ENCODE assay signal across 20 mouse cellular contexts in genomic region chr9:13973600-13973999, GRCm38 (mm10).
A peak's percentile ranks its signal among the peaks of the same experiment; 100 is the strongest.
DNase-seq lines count a peak whose midpoint lies in the region; ATAC-seq lines count a peak whose summit lies in the region.
"Had no signal": no experiment of that assay in that cellular context is flagged by ENCODE, and none has a peak within 500 bp of the region (broad histone marks: within the 10 kb centered on the region; RNA-seq: fewer than 3 reads in every experiment).

No protein-coding gene starts in this region.

- H3K4me1 ChIP-seq in heart, embryonic 10.5 days, result no peaks in the 10 kb centered on the region
- H3K4me1 ChIP-seq: hindbrain, embryonic 12.5 days had no signal

- no peaks in the 10 kb centered on the region for H3K9me3 ChIP-seq in heart, embryonic 10.5 days
- H3K9me3 ChIP-seq: embryonic facial prominence, embryonic 13.5 days; G1E; hindbrain, embryonic 12.5 days had no signal

- no peaks in the 10 kb centered on the region for H3K36me3 ChIP-seq in heart, embryonic 10.5 days
- H3K36me3 ChIP-seq: embryonic facial prominence, embryonic 13.5 days; G1E; hindbrain, embryonic 12.5 days had no signal

- no peaks in the 10 kb centered on the region for H3K27me3 ChIP-seq in heart, embryonic 10.5 days (ENCODE audit: insufficient read depth, poor library complexity, severe bottlenecking)
- H3K27me3 ChIP-seq: embryonic facial prominence, embryonic 13.5 days; hindbrain, embryonic 12.5 days had no signal

- peak; percentile 51 for DNase-seq in heart, adult 11 months
- DNase-seq in heart, embryonic 10.5 days (ENCODE audit: low spot score), result no peak
- DNase-seq in 416B (ENCODE audit: low read depth), result peak; percentile 4
- peak; percentile 24 for DNase-seq in T-cell, adult 2 months (ENCODE audit: low spot score)
- DNase-seq in thymus, postnatal 36 days, result peak; percentile 10 to 24
- DNase-seq: adrenal gland, postnatal 14 days; cerebellum, adult 18-20 months; cerebellum, adult 9-11 months; cerebellum, postnatal 36 days; gastrocnemius, adult 2 months; gastrocnemius, postnatal 25 days; heart, postnatal 10 days; heart, postnatal 4 days had no signal

- 59% methylated on average over 4 of the region's 4 CpGs for WGBS in heart, embryonic 10.5 days

- no peak for ATAC-seq in megakaryocyte progenitor cell, adult 5-6 weeks (replicated peaks; ENCODE audit: poor library complexity)
- no peak for ATAC-seq in inflammation-experienced regulatory T-cells, adult 6 months
- ATAC-seq: forebrain, embryonic 14.5 days; hindbrain, embryonic 16.5 days had no signal

- H3K27ac ChIP-seq in heart, embryonic 10.5 days, result no peak overlapping the region
- H3K27ac ChIP-seq: embryonic facial prominence, embryonic 13.5 days; gastrocnemius, adult 2 months; hindbrain, embryonic 12.5 days had no signal

- H3K4me3 ChIP-seq in heart, embryonic 10.5 days, result no peak overlapping the region
- H3K4me3 ChIP-seq: embryonic facial prominence, embryonic 13.5 days; gastrocnemius, adult 2 months; hindbrain, embryonic 12.5 days had no signal
